Mouse (Mus musculus) adrenal gland, postnatal 25 days (tissue): ENCODE measurements at regions not wholly inside any gene's neighbourhood (a gene's known extent, or its start where the extent isn't known, plus 50 kb on each side); places are given as distances from the start of the nearest gene placed in this dataset.

Source experiments
- DNase-seq: peaks from one replicate; pipeline ENCODE4 v3.0.0; 2021; ENCODE audit warnings: mixed read lengths

- no peak for DNase-seq
Measured at GRCm38 (mm10) chr13:44141181-44141580, 356.6 kb downstream of the Cd83 start.

DNA sequence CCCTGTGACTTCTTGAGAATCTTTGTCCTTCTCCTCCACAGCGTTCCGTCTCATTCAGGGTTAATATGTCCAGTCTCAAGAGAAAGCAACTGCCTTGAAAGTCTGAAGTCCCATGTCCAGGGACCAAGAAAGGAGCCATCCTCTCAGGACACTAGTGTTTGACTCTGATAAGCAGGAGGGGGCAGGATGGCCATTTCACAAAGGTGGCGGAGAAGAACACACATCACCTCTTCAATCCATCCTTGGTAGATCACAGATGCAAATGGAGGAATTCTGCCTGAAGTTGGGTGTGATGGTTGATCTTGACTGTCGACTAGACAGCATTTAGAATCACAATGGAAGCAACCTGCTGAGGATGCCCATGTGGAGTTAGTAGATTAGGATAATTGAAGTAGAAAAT lies 360.9 kb downstream of the Cd83 start:
- DNase-seq = no peak

DNA sequence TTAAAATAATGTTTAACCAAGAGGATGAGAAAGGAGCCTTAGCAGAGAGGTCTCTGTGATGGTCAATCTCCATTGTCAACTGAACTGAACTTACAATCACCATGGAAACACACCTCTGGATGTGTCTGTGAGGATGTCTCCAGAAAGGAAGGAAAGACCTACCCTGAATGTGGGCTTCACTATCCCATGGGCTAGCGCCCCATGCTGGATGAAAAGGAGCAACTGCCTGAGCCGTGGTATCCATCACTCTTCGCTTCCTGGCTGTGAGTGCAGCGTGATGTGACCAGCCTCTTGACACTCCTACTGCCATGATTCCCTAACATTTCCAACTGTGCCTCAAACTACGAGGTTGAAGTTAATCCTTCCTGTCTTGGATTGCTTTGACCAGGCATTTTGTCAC lies 363.3 kb downstream of the Cd83 start:
- no peak for DNase-seq

DNA sequence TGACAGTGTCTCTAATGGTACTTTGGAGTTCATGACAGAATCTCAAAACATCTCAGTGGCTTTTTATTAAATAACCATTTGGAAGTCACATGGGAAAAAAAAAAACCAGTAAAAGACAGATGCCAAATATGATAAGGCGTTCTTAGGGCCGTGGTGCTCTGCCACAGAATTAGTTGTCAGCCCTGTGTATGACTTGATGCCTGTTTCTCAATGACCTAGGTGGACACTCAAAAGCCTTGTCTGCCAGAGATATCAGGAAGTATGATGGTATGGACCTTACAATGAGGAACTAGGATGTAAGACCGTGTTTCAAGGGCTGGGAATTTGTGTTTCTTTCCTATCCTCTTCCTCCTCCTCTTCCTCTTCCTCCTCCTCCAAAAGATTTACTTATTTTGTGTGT lies 364.9 kb downstream of the Cd83 start:
- no peak for DNase-seq

GRCm38 (mm10) chr13:44151526-44151925 lies 367.0 kb downstream of the Cd83 start:
- DNase-seq = no peak

DNA sequence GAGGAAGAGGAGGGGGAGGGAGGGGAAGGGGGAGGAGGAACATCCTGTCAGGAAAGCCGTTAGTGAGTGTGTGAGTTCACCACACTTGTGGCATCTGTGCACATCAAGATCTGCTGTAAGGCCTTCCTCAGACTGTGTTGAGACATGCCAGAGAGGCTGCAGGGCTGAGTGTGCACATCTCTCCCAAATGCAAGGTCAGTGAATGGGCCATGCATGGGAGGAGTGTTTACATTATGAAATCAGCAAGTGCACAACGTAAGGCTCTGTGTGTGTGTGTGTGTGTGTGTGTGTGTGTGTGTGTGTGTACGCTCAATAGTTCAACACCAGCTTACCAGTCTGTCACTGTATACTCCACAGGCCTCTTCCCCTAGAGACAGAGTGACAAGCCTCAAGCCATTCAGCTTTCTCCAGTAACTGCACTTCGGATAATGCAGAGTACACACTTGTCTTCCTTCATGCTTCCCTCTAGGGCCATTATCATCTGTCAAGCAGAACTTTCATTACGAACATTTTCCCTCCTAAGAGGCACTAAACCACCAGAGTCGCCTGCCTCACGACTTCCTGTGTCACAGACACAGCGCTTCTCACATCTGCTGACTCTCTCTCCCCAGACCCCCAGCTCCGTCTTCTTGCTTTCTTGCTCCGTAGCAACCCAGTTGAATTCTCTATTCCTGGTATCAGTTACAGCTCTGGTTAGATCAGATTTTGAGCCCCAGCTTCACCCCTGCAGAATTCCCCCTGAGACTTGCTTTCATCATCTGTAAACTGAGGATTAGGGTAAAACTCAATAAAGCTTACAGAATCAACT lies 368.4 kb downstream of the Cd83 start:
- no peak for DNase-seq

DNA sequence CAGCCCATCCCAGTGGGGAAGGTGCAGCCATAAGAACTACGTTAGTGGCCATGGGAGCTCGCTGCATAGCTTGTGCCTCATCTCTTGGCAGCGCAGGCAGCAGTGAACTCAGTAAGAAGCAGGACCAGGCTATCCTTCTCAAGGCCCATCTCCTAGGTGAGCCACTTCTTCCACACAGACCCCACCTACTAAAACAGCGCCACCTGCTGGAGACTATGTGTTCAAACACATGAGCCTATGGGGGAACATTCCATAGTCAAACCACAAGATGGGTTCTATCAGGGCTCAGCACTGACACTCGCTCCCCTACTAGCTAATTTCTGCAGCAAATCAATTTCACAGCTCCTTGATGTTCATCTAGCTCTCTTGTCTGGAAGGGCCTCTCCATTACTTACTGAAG lies 369.2 kb downstream of the Cd83 start:
- no peak for DNase-seq

DNA sequence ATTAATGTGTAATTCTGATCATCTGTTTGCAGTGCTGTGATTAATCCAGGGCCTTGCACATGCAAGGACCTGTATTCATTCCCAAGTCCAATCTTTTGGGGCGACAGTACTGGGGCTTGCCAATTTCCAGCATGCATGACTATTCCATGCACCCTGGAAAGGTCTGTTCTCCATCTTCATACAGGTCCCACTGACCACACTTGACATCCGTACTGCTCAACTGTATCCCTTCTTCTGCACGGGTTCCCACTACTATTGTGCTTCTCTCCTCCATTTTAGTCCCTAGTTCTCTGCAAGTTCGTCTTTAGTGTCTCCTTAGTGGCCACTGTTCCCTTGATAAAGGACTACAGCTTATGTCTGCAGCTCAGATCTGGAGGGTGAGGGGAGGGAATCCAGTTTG lies 371.4 kb downstream of the Cd83 start:
- no peak for DNase-seq

DNA sequence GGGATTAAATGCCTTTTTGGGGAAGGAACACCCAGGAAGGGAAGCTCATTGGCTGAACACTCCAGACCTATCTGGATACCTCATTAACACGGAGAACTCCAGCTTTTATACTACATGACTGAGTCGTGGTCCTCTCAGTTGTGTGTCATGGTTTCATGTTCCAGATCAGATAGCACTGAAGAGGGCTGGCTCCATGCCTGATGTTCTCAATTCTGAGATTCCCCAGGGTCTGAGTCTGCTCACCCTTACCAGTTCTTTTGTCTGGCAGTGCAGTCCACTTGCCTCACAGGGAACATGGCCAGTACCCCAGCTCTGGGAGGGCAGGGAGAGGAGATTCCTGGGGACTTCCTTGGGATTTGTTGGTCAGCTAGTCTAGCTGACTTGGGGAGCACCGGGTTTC lies 372.0 kb downstream of the Cd83 start:
- DNase-seq = no peak

DNA sequence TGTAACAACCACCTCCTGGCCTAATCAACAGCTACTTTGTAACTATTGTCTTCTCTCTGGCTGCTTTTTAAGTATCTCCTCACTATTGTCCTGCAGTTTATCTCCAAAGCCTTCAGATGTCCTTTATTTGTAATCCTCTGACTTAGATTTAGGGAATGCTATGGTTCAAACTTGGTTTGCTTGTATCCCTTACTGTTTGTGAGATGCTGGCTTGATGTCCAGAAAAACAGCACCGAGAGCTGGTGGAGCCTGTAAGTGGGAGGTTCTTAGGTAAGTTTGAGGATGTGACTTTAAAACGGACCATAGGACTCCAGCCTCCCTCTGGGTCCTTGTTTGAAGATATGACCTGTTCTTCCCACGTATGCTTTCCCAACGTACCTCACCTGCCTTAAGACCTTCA lies 372.7 kb downstream of the Cd83 start:
- DNase-seq = no peak

DNA sequence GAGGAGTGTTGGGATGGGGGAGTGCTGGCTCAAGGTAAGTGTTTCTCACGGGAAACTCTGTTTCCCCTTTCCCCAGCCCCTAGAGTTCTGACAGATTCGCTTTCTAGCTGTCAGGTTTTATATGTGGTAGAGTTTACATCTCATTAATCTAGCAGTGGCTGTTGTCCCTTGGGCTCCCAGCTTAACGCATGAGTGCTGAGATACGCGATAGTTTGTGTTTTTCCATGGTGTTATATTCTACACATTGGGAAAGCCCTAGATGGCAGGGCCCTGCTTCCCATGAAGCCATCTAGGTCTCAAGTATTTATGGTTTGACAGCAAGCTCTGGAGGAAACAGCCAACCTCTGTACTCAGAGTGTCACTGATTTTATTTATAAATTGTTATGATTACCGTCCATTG lies 373.8 kb downstream of the Cd83 start:
- no peak for DNase-seq

DNA sequence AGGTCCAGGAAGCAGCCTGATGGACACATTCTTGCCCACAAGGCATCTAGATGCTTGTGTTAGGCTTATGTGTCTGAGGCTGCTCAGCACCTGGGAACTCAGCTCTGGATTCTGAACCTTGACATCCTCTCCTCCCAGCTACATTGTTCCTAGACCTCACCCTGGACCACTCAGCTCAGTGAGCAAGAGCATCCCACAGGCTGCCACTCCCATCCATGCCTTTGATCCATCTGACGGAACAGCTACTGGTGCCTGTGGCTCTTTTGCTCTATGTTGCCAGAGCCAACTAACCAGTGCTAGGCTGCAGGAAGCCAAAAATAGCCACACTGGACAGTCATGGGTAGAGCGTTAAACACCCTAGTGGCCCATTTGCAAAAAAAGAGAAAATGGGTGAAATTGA lies 374.8 kb downstream of the Cd83 start:
- no peak for DNase-seq

DNA sequence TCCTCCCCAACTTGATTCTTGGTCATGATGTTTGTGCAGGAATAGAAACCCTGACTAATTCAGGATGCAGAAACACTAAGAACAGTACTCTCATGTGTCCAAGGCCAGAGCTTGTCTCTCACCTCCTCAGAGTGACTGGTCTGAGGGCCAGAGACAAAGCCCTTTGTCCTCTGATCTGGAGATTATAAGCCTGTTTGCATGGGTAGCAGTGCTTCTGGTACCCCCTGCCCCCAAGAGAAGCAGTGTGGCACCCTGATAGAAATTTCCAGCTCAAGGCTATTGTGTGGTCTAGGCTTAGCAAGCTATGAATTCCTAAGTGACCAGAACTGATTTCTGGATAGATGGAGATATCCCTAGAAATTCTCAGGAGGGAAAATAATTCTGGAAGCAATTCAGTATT lies 380.2 kb downstream of the Cd83 start:
- no peak for DNase-seq

- DNase-seq = no peak
Measured at GRCm38 (mm10) chr13:44167186-44167585, 382.6 kb downstream of the Cd83 start.

- no peak for DNase-seq
Measured at GRCm38 (mm10) chr13:44168186-44168585, 383.6 kb downstream of the Cd83 start.

- DNase-seq = no peak
Measured at GRCm38 (mm10) chr13:44171639-44172038, 387.1 kb downstream of the Cd83 start.

DNA sequence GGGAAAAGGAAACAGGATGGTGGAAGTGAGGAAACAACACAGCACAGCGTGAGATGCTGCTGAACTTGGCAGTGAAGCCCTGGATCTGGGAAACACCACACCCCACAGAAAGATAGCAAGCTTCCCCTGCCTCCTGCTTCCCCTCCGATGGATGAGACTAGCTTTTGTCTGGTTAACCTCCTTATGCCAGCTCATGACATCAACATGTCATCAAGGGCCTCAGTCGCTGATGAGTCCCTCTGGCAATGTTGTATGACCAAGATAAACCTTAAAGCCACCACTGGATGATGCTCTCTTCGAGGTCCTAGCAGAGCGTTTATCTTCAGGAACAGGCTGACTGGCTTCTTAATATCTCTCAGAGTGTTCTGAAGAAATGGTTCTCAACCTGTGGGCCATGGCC lies 388.1 kb downstream of the Cd83 start:
- no peak for DNase-seq

DNA sequence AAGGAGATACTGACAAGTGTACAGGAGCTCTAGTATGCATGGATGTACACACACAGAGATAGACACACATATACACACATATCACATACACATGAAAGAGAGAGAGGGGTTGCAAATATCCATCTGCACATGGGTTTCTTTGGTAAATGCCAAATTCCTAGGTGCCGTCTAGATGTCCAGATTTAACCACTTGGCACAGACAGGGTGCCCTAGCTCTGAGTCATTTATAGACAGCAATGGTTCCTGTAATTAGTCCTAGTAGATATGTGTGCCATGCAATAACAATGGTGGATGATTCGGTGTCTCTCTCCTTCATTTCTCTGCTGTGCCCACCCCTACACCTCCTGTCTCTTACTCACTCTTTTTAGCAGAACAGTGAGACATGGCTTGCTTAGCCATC lies 389.7 kb downstream of the Cd83 start:
- no peak for DNase-seq

GRCm38 (mm10) chr13:44175300-44176036 lies 390.9 kb downstream of the Cd83 start:
- DNase-seq = no peak

- no peak for DNase-seq
Measured at GRCm38 (mm10) chr13:44176121-44176520, 391.5 kb downstream of the Cd83 start.

GRCm38 (mm10) chr13:44178006-44178405 lies 393.4 kb downstream of the Cd83 start:
- DNase-seq = no peak

GRCm38 (mm10) chr13:44180384-44180783 lies 395.8 kb downstream of the Cd83 start:
- DNase-seq = no peak

GRCm38 (mm10) chr13:44182544-44183191 lies 398.1 kb downstream of the Cd83 start:
- DNase-seq = no peak
